Mouse (Mus musculus) liver, postnatal 0 days (tissue): ENCODE results near the gene Hipk2.

Source experiments
- CTCF ChIP-seq: sonication (generic); IDR thresholded peaks from 2 replicates; pipeline ENCODE4 v1.5.1; 2016; ENCODE audit warnings: antibody characterized with exemption, low read depth
- EP300 ChIP-seq: IDR thresholded peaks from 2 replicates; pipeline ENCODE4 v1.6.1; 2016; ENCODE audit warnings: antibody characterized with exemption, low read depth, mild to moderate bottlenecking

DNA sequence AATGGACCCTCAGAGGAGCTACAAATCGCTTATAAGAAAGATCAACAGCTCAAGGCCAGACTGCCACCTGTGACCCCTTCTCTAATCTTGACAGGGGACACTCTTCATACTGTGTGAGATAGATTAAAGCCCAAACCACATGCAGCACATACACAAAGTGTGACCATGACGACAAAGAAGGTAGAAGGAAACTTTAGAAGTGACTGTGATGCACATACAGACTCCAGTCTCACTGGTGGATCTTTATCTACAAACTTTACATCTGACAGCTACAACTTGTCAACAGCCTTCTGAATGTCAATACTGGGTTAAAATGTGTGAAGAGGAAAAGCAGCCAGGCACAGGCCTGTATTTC, 65.9 kb downstream of the Hipk2 start:
- TF ChIP-seq CTCF (no peak), EP300 (no peak)
